Mouse (Mus musculus) liver, adult 10 weeks (tissue): ENCODE data around the gene Mmp10. TPM values are rescaled to one million over a fixed set of nuclear protein-coding genes. Genes with fewer than 3 reads are reported as not detected.

Experiments
- polyA plus RNA-seq: library from polyadenylated mRNA; stranded (reverse); fragments of 350-450 nt; fragmentation: Illumina TruSeq; extraction: RNeasy Lipid Tissue Mini Kit (QIAGEN cat#74804); gene quantifications from one replicate; pipeline ENCODE4 v1.2.3, GENCODE M21; 2014; ENCODE audit warnings: low read depth, low replicate concordance

The Mmp10 gene
- not detected for polyA plus RNA-seq

GRCm38 (mm10) chr9:7502051-7502450 lies at the start of gene Mmp10:
TSS of gene Mmp10 (plus strand) at chr9:7502352.

GRCm38 (mm10) chr9:7558221-7559017 lies 56.3 kb downstream of the Mmp10 start, which contains the start of gene Mmp8:
TSS of gene Mmp8 (plus strand) at chr9:7558456.

Other genes starting within 250 kb of the Mmp10 start
- 0.58 TPM for gene Mmp13, start 229.8 kb upstream of the Mmp10 start, polyA plus RNA-seq
- gene Mmp12, start 158.0 kb upstream of the Mmp10 start, polyA plus RNA-seq: 0.56 TPM
- not detected for gene Mmp1b, start 114.3 kb upstream of the Mmp10 start, polyA plus RNA-seq
- not detected for gene Mmp3, start 56.5 kb upstream of the Mmp10 start, polyA plus RNA-seq
- not detected for gene Mmp8, start 56.1 kb downstream of the Mmp10 start, polyA plus RNA-seq
- 1.3 TPM for gene Mmp27, start 69.0 kb downstream of the Mmp10 start, polyA plus RNA-seq
- not detected for gene Mmp20, start 125.9 kb downstream of the Mmp10 start, polyA plus RNA-seq
- 0.64 TPM for gene Mmp7, start 189.7 kb downstream of the Mmp10 start, polyA plus RNA-seq